Mouse (Mus musculus) G1E (cell line): ENCODE measurements around the gene Bcap29. TPM values are rescaled to one million over a fixed set of nuclear protein-coding genes. Genes with fewer than 3 reads are reported as not detected.
A peak's percentile ranks its signal among the peaks of the same experiment; 100 is the strongest.
"Not testable (repeated sequence)": the region's sequence is repeated elsewhere in the genome, so short reads cannot be mapped to it uniquely, and the experiment has no call there.

Source experiments
- ATAC-seq: 2 replicates; pipeline ENCODE4 v1.8.0; 2016; ENCODE audit warnings: mild to moderate bottlenecking; ENCODE audit not compliant: insufficient number of reproducible peaks, poor library complexity, low FRiP score, severe bottlenecking; ENCODE audit errors: extremely low read depth
- DNase-seq: peaks from one replicate; pipeline ENCODE4 v3.0.0; 2012; ENCODE audit warnings: low spot score
- H3K27me3 ChIP-seq: 2 replicates; pipeline ENCODE4 v1.6.1; 2012; ENCODE audit warnings: mild to moderate bottlenecking, low read length, inconsistent platforms; ENCODE audit not compliant: insufficient read depth
- H3K36me3 ChIP-seq: replicated peaks from 2 replicates; pipeline ENCODE3; 2012; ENCODE audit warnings: mild to moderate bottlenecking, inconsistent platforms
- H3K4me1 ChIP-seq: 2 replicates; pipeline ENCODE4 v1.6.1; 2012; ENCODE audit warnings: low read depth, low read length, inconsistent platforms, mixed read lengths; ENCODE audit not compliant: insufficient read depth
- H3K4me3 ChIP-seq: 2 replicates; pipeline ENCODE4 v1.5.1; 2012; ENCODE audit warnings: low read depth, mild to moderate bottlenecking, inconsistent platforms, low read length, moderate library complexity, mixed read lengths
- H3K9me3 ChIP-seq: replicated peaks from 2 replicates; pipeline ENCODE4 v1.6.1; 2012; ENCODE audit warnings: inconsistent platforms
- CTCF ChIP-seq: IDR thresholded peaks from 2 replicates; pipeline ENCODE4 v1.5.1; 2012; ENCODE audit warnings: low read depth, low read length, inconsistent platforms, mixed read lengths
- GATA1 ChIP-seq: IDR thresholded peaks from 2 replicates; pipeline ENCODE4 v1.6.1; 2012; ENCODE audit warnings: borderline replicate concordance, low read length, inconsistent platforms, mixed read lengths
- GATA2 ChIP-seq: IDR thresholded peaks from 2 replicates; pipeline ENCODE4 v1.6.1; 2012; ENCODE audit warnings: low read depth, low read length, inconsistent platforms, borderline replicate concordance
- POLR2AphosphoS5 ChIP-seq: IDR thresholded peaks from 2 replicates; pipeline ENCODE4 v1.6.1; 2012; ENCODE audit warnings: low read depth, low read length, inconsistent platforms; ENCODE audit not compliant: insufficient replicate concordance
- TAL1 ChIP-seq: conservative IDR thresholded peaks from 2 replicates; pipeline ENCODE4 v1.6.1; 2012; ENCODE audit warnings: low read depth, low read length, inconsistent platforms, mixed read lengths
- polyA plus RNA-seq: library from polyadenylated mRNA; stranded (reverse); fragments of >175 nt; gene quantifications from 2 replicates; pipeline ENCODE4 v1.2.3, GENCODE M21; 2012
- total RNA-seq, 2 experiments: library from RNA; stranded (forward) in 1 of 2; stranded (reverse) in 1 of 2; fragments of 200-1000 nt in 1 of 2; fragments of >200 nt in 1 of 2; fragmentation: Nextera tagmentation in 1 of 2; gene quantifications; 2 replicates each; pipeline ENCODE4 v1.2.3; 2014 to 2017

Gene Bcap29
- total and polyA plus RNA-seq, 3 experiments = 37.5 to 90.5 (median 47.6) TPM

- DNase-seq (peak; percentile 21), ATAC-seq (no peak)
- no peak for TF ChIP-seq TAL1
- TF ChIP-seq GATA2 = no peak
- TF ChIP-seq POLR2AphosphoS5 = no peak
- no peak for TF ChIP-seq CTCF
- TF ChIP-seq GATA1 = no peak
- Histone ChIP-seq H3K9me3 (no peaks in the 10 kb centered on the region), H3K4me3 (peak overlapping the region; percentile 80), H3K27me3 (no peaks in the 10 kb centered on the region), H3K36me3 (peaks cover 42% of the 10 kb centered on the region), H3K4me1 (peaks cover 24% of the 10 kb centered on the region)
These were observed 19.2 kb upstream of the Bcap29 start for GRCm38 (mm10) chr12:31653611-31654010.

GRCm38 (mm10) chr12:31635240-31635607 lies 766 bp upstream of the Bcap29 start:
- TF ChIP-seq TAL1 (no peak), GATA2 (no peak), CTCF (no peak), POLR2AphosphoS5 (no peak), GATA1 (no peak)
- Histone ChIP-seq H3K4me3 (peak overlapping the region; percentile 77; the same call in 1 of the 2 replicates), H3K4me1 (peaks cover 30% of the 10 kb centered on the region), H3K27me3 (no peaks in the 10 kb centered on the region), H3K36me3 (peaks cover 40% of the 10 kb centered on the region), H3K9me3 (no peaks in the 10 kb centered on the region)
- no peak for DNase-seq
- no peak for ATAC-seq

- H3K36me3 ChIP-seq = peaks cover 42% of the 10 kb centered on the region
- peak overlapping the region; percentile 77 for H3K4me3 ChIP-seq
- H3K4me1 ChIP-seq = peaks cover 34% of the 10 kb centered on the region
- TF ChIP-seq GATA1 (no peak), TAL1 (no peak), GATA2 (no peak), CTCF (no peak), POLR2AphosphoS5 (no peak)
- H3K9me3 ChIP-seq = no peaks in the 10 kb centered on the region
- peak; percentile 41; the same call in 1 of the 2 replicates for ATAC-seq
- DNase-seq = peak; percentile 21
- H3K27me3 ChIP-seq = no peaks in the 10 kb centered on the region
These were observed 502 bp downstream of the Bcap29 start for GRCm38 (mm10) chr12:31633970-31634342.

GRCm38 (mm10) chr12:31628396-31628795 lies 6.1 kb downstream of the Bcap29 start:
- not testable (repeated sequence) for H3K9me3 ChIP-seq, ATAC-seq, DNase-seq, H3K27me3 ChIP-seq, H3K4me3 ChIP-seq
- peaks cover 88% of the 10 kb centered on the region for H3K36me3 ChIP-seq
- H3K4me1 ChIP-seq = peaks cover 20% of the 10 kb centered on the region

GRCm38 (mm10) chr12:31625016-31625415 lies 9.4 kb downstream of the Bcap29 start:
- H3K4me3 ChIP-seq = no peak overlapping the region
- no peaks in the 10 kb centered on the region for H3K27me3 ChIP-seq
- H3K4me1 ChIP-seq = peaks cover 4% of the 10 kb centered on the region
- no peaks in the 10 kb centered on the region for H3K9me3 ChIP-seq
- DNase-seq (no peak), ATAC-seq (no peak)
- TF ChIP-seq GATA2 (no peak), POLR2AphosphoS5 (no peak), CTCF (no peak), TAL1 (no peak), GATA1 (no peak)
- H3K36me3 ChIP-seq = peaks cover 89% of the 10 kb centered on the region

- Histone ChIP-seq H3K36me3 (peaks cover 84% of the 10 kb centered on the region), H3K9me3 (no peaks in the 10 kb centered on the region), H3K4me1 (no peaks in the 10 kb centered on the region), H3K27me3 (no peaks in the 10 kb centered on the region), H3K4me3 (no peak overlapping the region)
- no peak for ATAC-seq
- TF ChIP-seq CTCF (no peak), GATA2 (no peak), TAL1 (no peak), GATA1 (no peak), POLR2AphosphoS5 (no peak)
- DNase-seq = no peak
These were observed 14.4 kb downstream of the Bcap29 start for GRCm38 (mm10) chr12:31620106-31620505.

GRCm38 (mm10) chr12:31613353-31613752 lies 21.1 kb downstream of the Bcap29 start:
- Histone ChIP-seq H3K36me3 (peaks cover 82% of the 10 kb centered on the region), H3K4me3 (no peak overlapping the region)
- no peak for DNase-seq

More at GRCm38 (mm10) chr12:31613353-31613752, 21.1 kb downstream of the Bcap29 start:
- H3K9me3 ChIP-seq = no peaks in the 10 kb centered on the region
- no peak for ATAC-seq
- H3K4me1 ChIP-seq = peaks cover 2% of the 10 kb centered on the region; the same call in 1 of the 2 replicates
- no peaks in the 10 kb centered on the region for H3K27me3 ChIP-seq
- no peak for TF ChIP-seq CTCF
- no peak for TF ChIP-seq TAL1
- TF ChIP-seq GATA1 = no peak
- no peak for TF ChIP-seq GATA2
- no peak for TF ChIP-seq POLR2AphosphoS5
